Mouse (Mus musculus) spleen, embryonic (tissue): ENCODE results near the gene Arhgef2.

Source experiments
- CTCF ChIA-PET: fragments of 350-600 bp; sonication (Branson Sonifier 250); formaldehyde crosslinking; loops from one replicate; lab custom pipeline; 2022; lab: Charles Lee

Gene Arhgef2

GRCm38 (mm10) chr3:88620146-88620991 lies 14.6 kb downstream of the Arhgef2 start:
- CTCF ChIA-PET, result interaction anchor here (0.5 to 1.4 kb wide), 5 partner anchors 10 to 155 kb away, joined by 3 to 6 read pairs (median 5); no protein-coding TSS in a partner anchor

- CTCF ChIA-PET, result interaction anchor here (0.5 to 1.4 kb wide), 2 partner anchors 10 to 155 kb away, joined by 3 to 5 read pairs; no protein-coding TSS in a partner anchor
Measured at GRCm38 (mm10) chr3:88620992-88621536, 15.3 kb downstream of the Arhgef2 start.

- CTCF ChIA-PET, result no interaction called here
Measured at GRCm38 (mm10) chr3:88621537-88622112, 15.9 kb downstream of the Arhgef2 start.

GRCm38 (mm10) chr3:88622113-88622940 lies 16.6 kb downstream of the Arhgef2 start:
- CTCF ChIA-PET, result interaction anchor here (0.6 to 0.7 kb wide), 2 partner anchors 9 to 473 kb away, joined by 3 to 4 read pairs; no protein-coding TSS in a partner anchor

GRCm38 (mm10) chr3:88622941-88623345 lies 17.2 kb downstream of the Arhgef2 start:
- CTCF ChIA-PET, result interaction anchor here (0.6 to 0.7 kb wide), 2 partner anchors 8 to 474 kb away, joined by 3 to 4 read pairs; no protein-coding TSS in a partner anchor

GRCm38 (mm10) chr3:88623346-88624135 lies 17.8 kb downstream of the Arhgef2 start:
- CTCF ChIA-PET, result no interaction called here

GRCm38 (mm10) chr3:88624324-88624723 lies 18.6 kb downstream of the Arhgef2 start:
- CTCF ChIA-PET, result interaction anchor here (0.6 kb wide), 1 partner anchor 101 kb away, joined by 3 read pairs; no protein-coding TSS in a partner anchor

GRCm38 (mm10) chr3:88624951-88625350 lies 19.2 kb downstream of the Arhgef2 start:
- CTCF ChIA-PET, result interaction anchor here (0.6 kb wide), 1 partner anchor 100 kb away, joined by 3 read pairs; no protein-coding TSS in a partner anchor

- CTCF ChIA-PET, result no interaction called here
Measured at GRCm38 (mm10) chr3:88625531-88625930, 19.8 kb downstream of the Arhgef2 start.

- CTCF ChIA-PET, result no interaction called here
Measured at GRCm38 (mm10) chr3:88626316-88626715, 20.6 kb downstream of the Arhgef2 start.

- CTCF ChIA-PET, result no interaction called here
Measured at GRCm38 (mm10) chr3:88627114-88627513, 21.3 kb downstream of the Arhgef2 start.

GRCm38 (mm10) chr3:88627535-88627934 lies 21.8 kb downstream of the Arhgef2 start:
- CTCF ChIA-PET, result interaction anchor here (0.6 to 0.7 kb wide), 2 partner anchors 16 to 21 kb away, joined by 3 to 7 read pairs; no protein-coding TSS in a partner anchor

- CTCF ChIA-PET, result interaction anchor here (0.7 kb wide), 1 partner anchor 160 kb away, joined by 8 read pairs; no protein-coding TSS in a partner anchor
Measured at GRCm38 (mm10) chr3:88628766-88629165, 23.0 kb downstream of the Arhgef2 start.

GRCm38 (mm10) chr3:88629244-88629643 lies 23.5 kb downstream of the Arhgef2 start:
- CTCF ChIA-PET, result no interaction called here

- CTCF ChIA-PET, result interaction anchor here (0.7 to 0.8 kb wide), 2 partner anchors 19 to 22 kb away, joined by 3 read pairs; no protein-coding TSS in a partner anchor
Measured at GRCm38 (mm10) chr3:88630018-88630417, 24.3 kb downstream of the Arhgef2 start.

GRCm38 (mm10) chr3:88630849-88631341 lies 25.1 kb downstream of the Arhgef2 start:
- CTCF ChIA-PET, result interaction anchor here (0.5 to 1.8 kb wide), 5 partner anchors 8 to 24 kb away, joined by 3 to 7 read pairs (median 3); partner anchors contain the start of gene Arhgef2

GRCm38 (mm10) chr3:88631921-88632587 lies 26.3 kb downstream of the Arhgef2 start:
- CTCF ChIA-PET, result interaction anchor here (0.6 to 1.8 kb wide), 3 partner anchors 25 to 122 kb away, joined by 4 to 8 read pairs (median 7); partner anchors contain the start of genes Arhgef2 and Lmna

- CTCF ChIA-PET, result interaction anchor here (0.9 to 1.8 kb wide), 2 partner anchors 26 to 47 kb away, joined by 4 to 7 read pairs; partner anchors contain the start of gene Arhgef2
Measured at GRCm38 (mm10) chr3:88633056-88633455, 27.3 kb downstream of the Arhgef2 start.
